Mouse (Mus musculus): ENCODE results near the gene Prok1.

Gene Prok1

GRCm38 (mm10) chr3:107238471-107238980 lies 981 bp downstream of the Prok1 start:
- DNase-seq (ENCODE audit: inconsistent age in 2 of 2, low spot score in 1 of 2): no peak

GRCm38 (mm10) chr3:107238051-107238450 lies 1.5 kb downstream of the Prok1 start:
- no peak for DNase-seq (ENCODE audit: inconsistent age in 2 of 2, low spot score in 1 of 2)

GRCm38 (mm10) chr3:107233945-107234344 lies 5.6 kb downstream of the Prok1 start:
- DNase-seq (ENCODE audit: inconsistent age in 2 of 2, low spot score in 1 of 2): no peak

GRCm38 (mm10) chr3:107233351-107233813 lies 6.1 kb downstream of the Prok1 start:
- peak; percentile 66 to 93 for DNase-seq (ENCODE audit: inconsistent age in 2 of 2, low spot score in 1 of 2)

GRCm38 (mm10) chr3:107231202-107231601 lies 8.3 kb downstream of the Prok1 start:
- no peak for DNase-seq (ENCODE audit: inconsistent age in 2 of 2, low spot score in 1 of 2)

GRCm38 (mm10) chr3:107230527-107230926 lies 9.0 kb downstream of the Prok1 start, which contains the start of gene A630076J17Rik:
TSS of gene A630076J17Rik (plus strand) at chr3:107230614.
- DNase-seq (ENCODE audit: inconsistent age in 2 of 2, low spot score in 1 of 2): no peak

GRCm38 (mm10) chr3:107229822-107230221 lies 9.7 kb downstream of the Prok1 start:
- DNase-seq (ENCODE audit: inconsistent age in 2 of 2, low spot score in 1 of 2): no peak

- no peak for DNase-seq (ENCODE audit: inconsistent age in 2 of 2, low spot score in 1 of 2)
Measured at GRCm38 (mm10) chr3:107229221-107229620, 10.3 kb downstream of the Prok1 start.

- DNase-seq (ENCODE audit: inconsistent age in 2 of 2, low spot score in 1 of 2): no peak
Measured at GRCm38 (mm10) chr3:107225820-107226219, 13.7 kb downstream of the Prok1 start.

- no peak for DNase-seq (ENCODE audit: inconsistent age in 2 of 2, low spot score in 1 of 2)
Measured at GRCm38 (mm10) chr3:107223230-107223629, 16.3 kb downstream of the Prok1 start.

GRCm38 (mm10) chr3:107221608-107222007 lies 17.9 kb downstream of the Prok1 start, which contains the start of gene Cym:
TSS of gene Cym (minus strand) at chr3:107221732.
- no peak for DNase-seq (ENCODE audit: inconsistent age in 2 of 2, low spot score in 1 of 2)

GRCm38 (mm10) chr3:107218572-107218971 lies 20.9 kb downstream of the Prok1 start:
- no peak for DNase-seq (ENCODE audit: inconsistent age in 2 of 2, low spot score in 1 of 2)

GRCm38 (mm10) chr3:107217101-107217480 lies 22.4 kb downstream of the Prok1 start:
- no peak for DNase-seq (ENCODE audit: inconsistent age in 2 of 2, low spot score in 1 of 2)

GRCm38 (mm10) chr3:107216400-107217100 lies 23.0 kb downstream of the Prok1 start:
- no peak for DNase-seq (ENCODE audit: inconsistent age in 2 of 2, low spot score in 1 of 2)

GRCm38 (mm10) chr3:107214606-107215005 lies 24.9 kb downstream of the Prok1 start:
- DNase-seq (ENCODE audit: inconsistent age in 2 of 2, low spot score in 1 of 2): no peak

GRCm38 (mm10) chr3:107207625-107208253 lies 31.8 kb downstream of the Prok1 start:
- DNase-seq (ENCODE audit: inconsistent age in 2 of 2, low spot score in 1 of 2): peak; percentile 14 to 43

- DNase-seq (ENCODE audit: inconsistent age in 2 of 2, low spot score in 1 of 2): peak in 1 of 2 experiments; percentile 25
Measured at GRCm38 (mm10) chr3:107206490-107207150, 32.9 kb downstream of the Prok1 start.

GRCm38 (mm10) chr3:107205994-107206393 lies 33.5 kb downstream of the Prok1 start:
- peak; percentile 61 to 87 for DNase-seq (ENCODE audit: inconsistent age in 2 of 2, low spot score in 1 of 2)

- DNase-seq (ENCODE audit: inconsistent age in 2 of 2, low spot score in 1 of 2): no peak
Measured at GRCm38 (mm10) chr3:107205170-107205569, 34.3 kb downstream of the Prok1 start.

GRCm38 (mm10) chr3:107204413-107204812 lies 35.1 kb downstream of the Prok1 start:
- DNase-seq (ENCODE audit: inconsistent age in 2 of 2, low spot score in 1 of 2): no peak

- no peak for DNase-seq (ENCODE audit: inconsistent age in 2 of 2, low spot score in 1 of 2)
Measured at GRCm38 (mm10) chr3:107201310-107202180, 38.0 kb downstream of the Prok1 start.

All from adrenal gland, adult (tissue).